Mouse (Mus musculus) heart, adult 2 months (tissue): ENCODE results near the gene Ifnk. TPM values are rescaled to one million over a fixed set of nuclear protein-coding genes. Genes with fewer than 3 reads are reported as not detected.

Experiments
- DNase-seq, 2 experiments: peaks; one replicate each; pipeline ENCODE4 v3.0.0; 2021
- H3K27ac ChIP-seq: fragments of 200-600 bp; 2 replicates; pipeline ENCODE4 v1.8.1; 2022
- H3K27me3 ChIP-seq: fragments of 200-500 bp; 2 replicates; pipeline ENCODE4 v1.6.1; 2012; ENCODE audit warnings: mild to moderate bottlenecking, low read length, inconsistent platforms, mixed read lengths; ENCODE audit not compliant: control insufficient read depth, insufficient read depth
- H3K36me3 ChIP-seq: fragments of 200-500 bp; 2 replicates; pipeline ENCODE4 v1.6.1; 2012; ENCODE audit warnings: low read length, inconsistent platforms; ENCODE audit not compliant: control insufficient read depth, insufficient read depth
- H3K4me1 ChIP-seq: fragments of 200-500 bp; 2 replicates; pipeline ENCODE4 v1.6.1; 2011; ENCODE audit warnings: low read length; ENCODE audit not compliant: control insufficient read depth, insufficient read depth
- H3K4me3 ChIP-seq: fragments of 200-600 bp; 2 replicates; pipeline ENCODE4 v1.8.1; 2022
- H3K79me2 ChIP-seq: fragments of 200-500 bp; replicated peaks from 2 replicates; pipeline ENCODE4 v1.6.1; 2012; ENCODE audit warnings: mild to moderate bottlenecking, inconsistent platforms, low read length, moderate library complexity, mixed read lengths; ENCODE audit not compliant: control insufficient read depth, insufficient read depth
- H3K9ac ChIP-seq: fragments of 200-500 bp; 2 replicates; pipeline ENCODE4 v1.6.1; 2012; ENCODE audit warnings: low read depth, mild to moderate bottlenecking, control low read depth, inconsistent platforms, low read length, mixed read lengths
- CTCF ChIP-seq: fragments of 200-600 bp; IDR thresholded peaks from 2 replicates; pipeline ENCODE4 v1.8.1; 2022; ENCODE audit warnings: antibody characterized with exemption, mild to moderate bottlenecking, moderate library complexity
- EP300 ChIP-seq: fragments of 200-500 bp; IDR thresholded peaks from 2 replicates; pipeline ENCODE4 v1.6.1; 2011; ENCODE audit warnings: low read depth, low read length, control low read depth; ENCODE audit not compliant: insufficient read depth
- POLR2A ChIP-seq: fragments of 200-500 bp; IDR thresholded peaks from 2 replicates; pipeline ENCODE4 v1.6.1; 2011; ENCODE audit warnings: mild to moderate bottlenecking, low read depth, low read length, control low read depth; ENCODE audit not compliant: insufficient read depth
- WGBS: fragments of 180-500 bp; shearing (Covaris S2); methylation state at CpG from one replicate; pipeline ENCODE4 v1.1.7; 2018; 5-methylcytosine and 5-hydroxymethylcytosine counted together
- intact Hi-C: fragments of 180-260 bp; cut with DNase I; formaldehyde crosslinking; loops from one replicate; pipeline ENCODE4 v1.15.1; 2025
- polyA plus RNA-seq: library from polyadenylated mRNA; depleted of rRNA; stranded (reverse); fragments of >200 nt; gene quantifications from 2 replicates; pipeline ENCODE4 v1.2.3, GENCODE M21; 2012
- total RNA-seq, 2 experiments: library from RNA; stranded (reverse); gene quantifications; 2 replicates each; pipeline ENCODE4 v1.2.3; 2021

Ifnk gene
- total and polyA plus RNA-seq, 3 experiments: not detected

DNA sequence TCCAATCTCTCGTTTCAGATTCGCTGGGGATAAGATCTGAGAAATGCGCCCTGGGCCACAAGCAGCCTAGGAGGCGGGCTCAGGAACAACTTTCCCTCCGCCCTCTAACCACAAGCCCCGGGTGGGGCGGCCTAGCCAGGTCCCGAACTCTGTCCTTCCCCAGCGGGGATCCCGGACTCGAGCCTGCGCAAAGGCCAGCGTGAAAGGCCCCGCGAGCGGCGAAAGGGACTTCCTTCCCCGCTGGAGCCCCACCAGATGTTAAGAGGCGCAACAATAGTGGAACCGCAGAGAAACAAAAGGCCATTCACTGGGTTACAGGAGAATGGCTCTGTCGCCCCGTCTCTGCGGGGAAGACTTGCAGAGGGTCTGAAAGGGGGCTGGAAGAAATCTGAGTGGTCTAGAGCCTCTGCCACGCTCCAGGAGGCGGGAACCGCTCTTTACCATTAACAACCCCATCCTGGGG lies 4.3 kb downstream of the Ifnk start:
- no peaks in the 10 kb centered on the region for H3K36me3 ChIP-seq
- H3K79me2 ChIP-seq: no peaks in the 10 kb centered on the region
- H3K4me3 ChIP-seq: peak overlapping the region; percentile 67
- H3K27me3 ChIP-seq: no peaks in the 10 kb centered on the region
- no peak for TF ChIP-seq POLR2A
- no peak for TF ChIP-seq EP300
- TF ChIP-seq CTCF: no peak
- peak overlapping the region; percentile 72 for H3K9ac ChIP-seq
- 1% methylated on average over 26 of the region's 26 CpGs for WGBS
- peak; percentile 77 to 79 for DNase-seq
- intact Hi-C loops: loop anchor here (5.0 kb wide), 2 partner anchors 36 to 59 kb away; no protein-coding TSS in a partner anchor
- H3K4me1 ChIP-seq: no peaks in the 10 kb centered on the region
- peak overlapping the region; percentile 69 for H3K27ac ChIP-seq

DNA sequence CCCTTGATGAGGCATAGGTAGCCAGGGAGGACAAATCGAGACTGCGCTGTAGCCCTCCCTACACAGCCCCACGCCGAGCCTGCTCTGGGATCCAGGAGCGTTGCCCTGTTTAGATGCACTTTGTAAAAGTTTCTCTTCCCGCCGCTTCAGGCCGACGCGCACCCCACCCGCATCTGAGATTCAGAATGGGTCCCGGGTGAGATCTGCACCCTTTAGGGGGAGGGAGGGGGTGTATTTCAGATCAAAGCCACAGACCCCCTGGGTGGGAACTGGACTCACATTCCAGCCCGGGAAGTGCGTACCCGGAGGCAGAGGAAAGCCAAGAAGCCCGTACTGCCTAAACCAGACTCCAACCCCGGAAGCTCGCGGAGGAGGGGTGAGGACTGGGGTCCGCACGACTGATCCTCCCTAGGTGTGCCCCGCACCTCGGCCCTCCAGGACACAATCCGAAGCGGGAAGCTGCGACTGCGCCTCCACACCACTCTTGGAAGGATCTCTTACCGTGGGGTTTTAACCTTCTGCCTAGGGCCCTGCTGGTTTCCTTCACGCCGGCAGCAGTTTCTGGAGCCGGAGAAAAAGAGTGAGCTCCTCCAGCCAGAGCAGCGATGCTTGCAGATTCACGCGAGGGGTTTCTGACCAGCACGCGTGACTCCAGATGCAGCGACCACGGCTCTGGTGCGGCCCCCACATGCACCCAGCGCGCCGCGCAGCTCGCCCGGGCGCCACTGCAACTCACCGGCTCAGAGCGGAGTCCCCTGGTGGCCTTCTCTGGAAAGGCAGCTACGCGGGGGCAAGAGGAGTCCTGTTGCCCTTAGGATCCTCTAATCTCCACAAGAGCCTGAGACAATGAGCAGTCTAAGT lies 5.1 kb downstream of the Ifnk start, which contains the start of gene Mob3b:
TSS of gene Mob3b (minus strand) at position 734 of the 861 bp plus-strand sequence.
- intact Hi-C loops: loop anchor here (1.0 to 5.0 kb wide), 3 partner anchors 35 to 199 kb away; no protein-coding TSS in a partner anchor
- WGBS: under 1% methylated on average over 50 of the region's 50 CpGs
- Histone ChIP-seq H3K79me2 (no peaks in the 10 kb centered on the region), H3K27ac (peak within 1 kb of the TSS; percentile 69), H3K36me3 (no peaks in the 10 kb centered on the region), H3K4me3 (peak within 1 kb of the TSS; percentile 67), H3K27me3 (no peaks in the 10 kb centered on the region), H3K9ac (peak within 1 kb of the TSS; percentile 72), H3K4me1 (no peaks in the 10 kb centered on the region)
- DNase-seq: peak; percentile 89 to 92
- TF ChIP-seq EP300: no peak

DNA sequence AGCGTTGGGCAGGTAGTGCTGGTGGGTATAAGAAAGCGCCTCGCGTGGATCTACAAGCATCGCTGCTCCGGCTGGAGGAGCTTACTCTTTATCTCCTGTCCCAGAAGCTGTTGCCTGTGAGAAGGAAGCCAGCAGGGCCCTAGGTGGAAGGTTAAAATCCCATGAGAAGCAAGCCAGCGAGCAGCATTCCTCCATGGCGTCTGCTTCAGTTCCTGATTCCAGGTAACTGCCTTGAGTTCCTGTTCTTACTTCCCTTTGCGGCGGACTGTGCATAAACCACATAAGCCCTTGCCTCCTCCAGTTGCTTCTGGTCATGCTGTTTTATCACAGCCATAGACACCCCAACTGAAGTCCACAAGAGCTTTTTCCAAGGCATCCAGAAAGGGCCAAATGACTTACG lies 6.0 kb downstream of the Ifnk start:
- 61% methylated on average over 11 of the region's 11 CpGs for WGBS
- Histone ChIP-seq H3K4me3 (no peak overlapping the region), H3K27ac (no peak overlapping the region), H3K9ac (no peak overlapping the region), H3K27me3 (no peaks in the 10 kb centered on the region), H3K4me1 (no peaks in the 10 kb centered on the region), H3K36me3 (no peaks in the 10 kb centered on the region), H3K79me2 (no peaks in the 10 kb centered on the region)
- intact Hi-C loops: loop anchor here (1.0 to 5.0 kb wide), 3 partner anchors 34 to 200 kb away; no protein-coding TSS in a partner anchor
- TF ChIP-seq CTCF (no peak), POLR2A (no peak), EP300 (no peak)
- DNase-seq: no peak

DNA sequence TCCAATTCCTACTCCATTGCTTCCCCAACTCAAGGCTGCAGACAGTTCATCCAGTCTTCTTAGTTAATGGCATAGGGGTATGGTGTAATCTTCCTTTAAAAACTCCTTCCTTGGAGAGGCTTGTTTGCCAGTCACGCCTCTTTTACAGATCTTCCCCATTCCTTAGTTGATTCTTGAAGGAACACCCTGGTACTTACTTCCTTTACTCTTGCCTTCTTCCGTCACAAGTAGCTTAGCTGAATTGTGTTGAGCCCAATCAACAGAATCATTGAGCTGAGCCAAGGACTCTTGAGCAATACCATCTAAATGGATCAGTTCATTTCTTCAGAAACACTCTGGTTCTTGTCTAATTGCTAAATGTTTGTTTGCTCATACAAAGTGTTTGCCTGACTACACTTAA lies 13.4 kb downstream of the Ifnk start:
- Histone ChIP-seq H3K36me3 (no peaks in the 10 kb centered on the region), H3K27me3 (no peaks in the 10 kb centered on the region), H3K4me3 (no peak overlapping the region), H3K9ac (no peak overlapping the region), H3K79me2 (no peaks in the 10 kb centered on the region), H3K4me1 (no peaks in the 10 kb centered on the region), H3K27ac (no peak overlapping the region)
- TF ChIP-seq CTCF (no peak), POLR2A (no peak), EP300 (no peak)
- no peak for DNase-seq
- WGBS: 70% methylated on average over 2 of the region's 2 CpGs
- intact Hi-C loops: no loop called here

DNA sequence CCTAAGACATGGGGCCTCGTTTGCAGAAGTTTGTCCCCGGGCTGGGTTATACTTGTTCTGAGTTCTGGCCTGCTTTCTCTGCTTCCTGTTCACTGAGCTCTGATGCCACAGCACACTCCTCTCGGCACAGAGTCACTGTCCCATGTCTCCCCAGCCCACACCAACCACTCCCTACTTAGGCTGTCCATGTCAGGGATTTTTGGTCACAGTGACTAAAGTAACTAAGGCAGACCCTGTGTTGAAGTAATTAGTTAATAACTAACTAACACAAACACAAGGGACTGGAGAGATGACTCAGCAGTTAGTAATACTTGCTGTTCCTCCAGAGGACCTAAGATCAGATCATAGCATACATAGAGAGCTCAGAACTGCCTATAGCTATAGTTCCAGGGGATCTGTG lies 14.1 kb downstream of the Ifnk start:
- Histone ChIP-seq H3K79me2 (no peaks in the 10 kb centered on the region), H3K27me3 (no peaks in the 10 kb centered on the region), H3K9ac (no peak overlapping the region), H3K27ac (no peak overlapping the region), H3K36me3 (no peaks in the 10 kb centered on the region), H3K4me3 (no peak overlapping the region), H3K4me1 (no peaks in the 10 kb centered on the region)
- WGBS: 67% methylated on average over 3 of the region's 3 CpGs
- intact Hi-C loops: no loop called here
- DNase-seq: no peak
- TF ChIP-seq POLR2A (no peak), CTCF (no peak), EP300 (no peak)

DNA sequence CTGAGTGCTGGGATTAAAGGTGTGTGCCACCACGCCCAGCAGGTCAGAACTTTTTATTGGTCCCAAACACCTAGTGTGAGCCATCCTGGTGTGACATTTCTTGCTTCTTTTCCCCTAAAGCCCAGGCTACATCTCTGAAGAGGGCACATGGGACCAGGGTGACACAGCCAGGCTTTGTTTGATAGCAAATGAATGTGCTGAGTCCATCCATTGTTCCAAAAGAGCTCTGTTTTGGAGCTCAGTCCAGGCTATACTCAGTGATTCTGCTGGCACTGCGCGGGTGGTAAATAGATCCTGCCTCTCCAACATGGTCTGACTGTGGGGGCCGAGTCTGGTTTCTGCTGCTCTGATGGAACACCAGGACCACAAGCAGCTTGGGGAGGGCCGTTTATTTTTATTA lies 16.0 kb downstream of the Ifnk start:
- Histone ChIP-seq H3K4me3 (no peak overlapping the region), H3K27ac (no peak overlapping the region), H3K9ac (no peak overlapping the region), H3K27me3 (no peaks in the 10 kb centered on the region), H3K4me1 (no peaks in the 10 kb centered on the region), H3K36me3 (no peaks in the 10 kb centered on the region), H3K79me2 (no peaks in the 10 kb centered on the region)
- 62% methylated on average over 5 of the region's 5 CpGs for WGBS
- no peak for TF ChIP-seq CTCF
- no peak for TF ChIP-seq POLR2A
- TF ChIP-seq EP300: no peak
- intact Hi-C loops: no loop called here
- DNase-seq: no peak
